Mouse (Mus musculus) MEL (cell line): ENCODE measurements around the gene C130026I21Rik. TPM values are rescaled to one million over a fixed set of nuclear protein-coding genes. Genes with fewer than 3 reads are reported as not detected.
"Not testable (repeated sequence)": the region's sequence is repeated elsewhere in the genome, so short reads cannot be mapped to it uniquely, and the experiment has no call there.

ENCODE experiments used
- DNase-seq: peaks from one replicate; pipeline ENCODE4 v3.0.0; 2011; ENCODE audit warnings: low read depth, low spot score
- H3K27ac ChIP-seq: 2 replicates; pipeline ENCODE4 v1.5.1; 2012; ENCODE audit warnings: low read depth, mild to moderate bottlenecking, control low read depth, low read length, moderate library complexity; ENCODE audit not compliant: control insufficient read depth
- H3K27me3 ChIP-seq, 2 experiments: fragments of 150-350 bp in 1 of 2; sonication (generic) in 1 of 2; 2 replicates each; pipeline ENCODE4 v1.6.1; 2012; ENCODE audit warnings: low read length in 2 of 2, mild to moderate bottlenecking in 2 of 2, improper control_type of control experiment in 1 of 2, moderate library complexity in 1 of 2; ENCODE audit not compliant: insufficient read depth in 2 of 2, control insufficient read depth in 1 of 2
- H3K36me3 ChIP-seq, 2 experiments: 2 replicates each; pipeline ENCODE4 v1.6.1; 2012 to 2014; ENCODE audit warnings: low read length in 2 of 2, improper control_type of control experiment in 1 of 2, inconsistent platforms in 1 of 2, mild to moderate bottlenecking in 1 of 2; ENCODE audit not compliant: insufficient read depth in 2 of 2, control insufficient read depth in 1 of 2
- H3K4me1 ChIP-seq, 2 experiments: fragments of 150-350 bp in 1 of 2; sonication (generic) in 1 of 2; 2 replicates each; pipeline ENCODE4 v1.6.1; 2012; ENCODE audit warnings: low read length in 2 of 2, improper control_type of control experiment in 1 of 2, mild to moderate bottlenecking in 1 of 2; ENCODE audit not compliant: insufficient read depth in 2 of 2, control insufficient read depth in 1 of 2
- H3K4me3 ChIP-seq, 2 experiments: fragments of 150-350 bp in 1 of 2; sonication (generic) in 1 of 2; 2 replicates each; pipeline ENCODE4 v1.5.1; 2012; ENCODE audit warnings: low read depth in 2 of 2, low read length in 2 of 2, mild to moderate bottlenecking in 2 of 2, moderate library complexity in 2 of 2, control low read depth in 1 of 2, improper control_type of control experiment in 1 of 2; ENCODE audit not compliant: control insufficient read depth in 1 of 2, insufficient read depth in 1 of 2
- H3K79me2 ChIP-seq: 2 replicates; pipeline ENCODE4 v1.6.1; 2012; ENCODE audit warnings: mild to moderate bottlenecking, low read length, moderate library complexity; ENCODE audit not compliant: control insufficient read depth, poor library complexity, insufficient read depth
- H3K9ac ChIP-seq: 2 replicates; pipeline ENCODE4 v1.6.1; 2012; ENCODE audit warnings: low read depth, mild to moderate bottlenecking, control low read depth, low read length, moderate library complexity; ENCODE audit not compliant: control insufficient read depth, poor library complexity, severe bottlenecking
- H3K9me3 ChIP-seq: fragments of 150-350 bp; sonication (generic); replicated peaks from 2 replicates; pipeline ENCODE4 v1.6.1; 2012; ENCODE audit warnings: mild to moderate bottlenecking, low read length, improper control_type of control experiment, moderate library complexity; ENCODE audit not compliant: insufficient read depth
- polyA plus RNA-seq, 2 experiments: library from polyadenylated mRNA; stranded (reverse) in 1 of 2; unstranded in 1 of 2; fragments of >175 nt in 1 of 2; fragments of >200 nt in 1 of 2; gene quantifications; 2 replicates each; pipeline versions ENCODE4 v1.2.1 to v1.2.4; 2012; ENCODE audit warnings: low replicate concordance in 2 of 2, low read depth in 1 of 2; ENCODE audit not compliant: insufficient read length in 2 of 2, insufficient read depth in 1 of 2, missing spikeins in 1 of 2
- total RNA-seq: library from RNA; depleted of rRNA; stranded (reverse); fragments of 300-350 nt; gene quantifications from 2 replicates; pipeline ENCODE4 v1.2.3, GENCODE M21; 2012

C130026I21Rik gene
- total and polyA plus RNA-seq, 3 experiments, result 1.5 to 2.2 TPM; not detected in 1

GRCm38 (mm10) chr1:84989044-84989443, 281.3 kb downstream of the C130026I21Rik start:
- H3K36me3 ChIP-seq, DNase-seq, H3K4me1 ChIP-seq, H3K9me3 ChIP-seq, H3K79me2 ChIP-seq, H3K4me3 ChIP-seq, H3K27ac ChIP-seq, H3K9ac ChIP-seq, H3K27me3 ChIP-seq: not testable (repeated sequence)

- DNase-seq, result not testable (repeated sequence)
Observed at GRCm38 (mm10) chr1:84987729-84988128, 282.6 kb downstream of the C130026I21Rik start.

GRCm38 (mm10) chr1:84961779-84962178, 308.6 kb downstream of the C130026I21Rik start:
- H3K4me1 ChIP-seq, H3K27me3 ChIP-seq, H3K4me3 ChIP-seq, H3K36me3 ChIP-seq, H3K9ac ChIP-seq, H3K79me2 ChIP-seq, DNase-seq, H3K27ac ChIP-seq, H3K9me3 ChIP-seq: not testable (repeated sequence)

More at GRCm38 (mm10) chr1:84987729-84988128, 282.6 kb downstream of the C130026I21Rik start:
- H3K9ac ChIP-seq, H3K79me2 ChIP-seq, H3K9me3 ChIP-seq, H3K36me3 ChIP-seq, H3K4me3 ChIP-seq, H3K4me1 ChIP-seq, H3K27ac ChIP-seq, H3K27me3 ChIP-seq: not testable (repeated sequence)

- H3K4me1 ChIP-seq, H3K27me3 ChIP-seq, H3K4me3 ChIP-seq, H3K27ac ChIP-seq, H3K36me3 ChIP-seq, H3K79me2 ChIP-seq, DNase-seq, H3K9me3 ChIP-seq, H3K9ac ChIP-seq: not testable (repeated sequence)
Observed at GRCm38 (mm10) chr1:84957713-84958112, 312.7 kb downstream of the C130026I21Rik start.

GRCm38 (mm10) chr1:84956771-84957170, 313.6 kb downstream of the C130026I21Rik start:
- not testable (repeated sequence) for H3K4me1 ChIP-seq, H3K9me3 ChIP-seq, H3K36me3 ChIP-seq, H3K27ac ChIP-seq, H3K27me3 ChIP-seq, H3K9ac ChIP-seq, H3K4me3 ChIP-seq, DNase-seq, H3K79me2 ChIP-seq
